Mouse (Mus musculus): Measurements from ENCODE around the gene Klhl30. TPM values are rescaled to one million over a fixed set of nuclear protein-coding genes. Genes with fewer than 3 reads are reported as not detected.

The Klhl30 gene
- polyA plus RNA-seq, 1 experiment from 2014 or later: 10.0 TPM

DNA sequence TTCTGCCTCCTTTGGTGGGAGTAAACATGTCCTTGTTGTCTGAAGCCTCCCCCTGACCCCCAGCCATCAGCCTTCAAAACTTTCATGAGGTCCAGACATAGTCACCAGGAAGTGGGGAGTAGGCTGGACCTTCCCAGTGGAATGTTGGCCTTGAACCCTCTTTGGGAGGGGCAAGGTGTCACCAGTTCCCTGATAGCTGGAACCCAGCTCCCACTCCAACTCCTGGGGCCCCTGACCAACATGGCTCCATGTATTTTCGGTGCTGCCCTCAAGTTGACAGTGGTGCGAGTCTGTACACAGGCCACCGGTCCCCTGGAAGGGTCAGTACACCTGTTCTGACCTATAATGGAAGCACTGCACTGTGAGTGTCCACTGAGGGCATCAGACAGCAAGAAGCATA lies 16.5 kb downstream of the Klhl30 start:
- no peak overlapping the region for H3K27ac ChIP-seq (replicated peaks; ENCODE audit: low read depth, low read length)
- no peak for DNase-seq (ENCODE audit: low spot score)
- H3K4me3 ChIP-seq (ENCODE audit: low read depth, low read length): no peak overlapping the region
- 0 out of 2 replicates have a peak overlapping the region, but pooled peaks have one; percentile 91 for H3K4me2 ChIP-seq (ENCODE audit: low read depth, low read length)
- ATAC-seq (ENCODE audit: low read depth): no peak
- 94% methylated on average over 3 of the region's 3 CpGs for WGBS
- no peaks in the 10 kb centered on the region for H3K27me3 ChIP-seq (replicated peaks; ENCODE audit: control insufficient read depth, insufficient read depth, low read length)
- no peaks in the 10 kb centered on the region for H3K9me3 ChIP-seq (ENCODE audit: control insufficient read depth, low read length)
- H3K36me3 ChIP-seq (ENCODE audit: control insufficient read depth, insufficient read depth, low read length): peaks cover 23% of the 10 kb centered on the region
- no peak overlapping the region for H3K9ac ChIP-seq (ENCODE audit: low read depth, low read length)
- peaks cover 4% of the 10 kb centered on the region; the same call in 1 of the 2 replicates for H3K4me1 ChIP-seq (ENCODE audit: control insufficient read depth, insufficient read depth, low read length)

DNA sequence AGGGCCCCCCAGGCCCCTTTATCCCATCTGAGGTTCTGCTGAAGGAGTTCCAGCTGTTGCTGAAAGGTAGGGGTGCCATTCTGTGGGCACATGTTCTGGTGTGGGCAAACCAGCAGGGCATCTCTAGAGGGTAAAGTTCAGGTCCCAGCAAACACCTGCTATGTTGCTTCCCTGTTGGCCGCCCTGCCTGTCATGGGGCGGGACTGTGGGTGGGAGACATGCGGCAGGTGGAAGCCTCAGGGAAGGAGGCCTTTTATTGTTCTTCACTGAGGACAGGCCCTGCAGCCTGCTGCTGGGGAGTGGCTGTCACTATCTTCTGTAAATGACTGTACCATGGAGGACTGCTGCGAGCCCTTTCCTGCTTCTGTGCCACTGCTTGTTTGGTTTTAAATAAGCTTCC lies 18.6 kb downstream of the Klhl30 start:
- H3K27ac ChIP-seq (replicated peaks; ENCODE audit: low read depth, low read length): no peak overlapping the region
- peaks cover 44% of the 10 kb centered on the region for H3K36me3 ChIP-seq (ENCODE audit: control insufficient read depth, insufficient read depth, low read length)
- no peak for ATAC-seq (ENCODE audit: low read depth)
- no peaks in the 10 kb centered on the region for H3K9me3 ChIP-seq (ENCODE audit: control insufficient read depth, low read length)
- no peak overlapping the region for H3K4me3 ChIP-seq (ENCODE audit: low read depth, low read length)
- H3K4me1 ChIP-seq (ENCODE audit: control insufficient read depth, insufficient read depth, low read length): peaks cover 4% of the 10 kb centered on the region; the same call in 1 of the 2 replicates
- 79% methylated on average over 4 of the region's 4 CpGs for WGBS
- H3K4me2 ChIP-seq (ENCODE audit: low read depth, low read length): no peak overlapping the region
- H3K9ac ChIP-seq (ENCODE audit: low read depth, low read length): no peak overlapping the region
- no peak for DNase-seq (ENCODE audit: low spot score)
- no peaks in the 10 kb centered on the region for H3K27me3 ChIP-seq (replicated peaks; ENCODE audit: control insufficient read depth, insufficient read depth, low read length)

DNA sequence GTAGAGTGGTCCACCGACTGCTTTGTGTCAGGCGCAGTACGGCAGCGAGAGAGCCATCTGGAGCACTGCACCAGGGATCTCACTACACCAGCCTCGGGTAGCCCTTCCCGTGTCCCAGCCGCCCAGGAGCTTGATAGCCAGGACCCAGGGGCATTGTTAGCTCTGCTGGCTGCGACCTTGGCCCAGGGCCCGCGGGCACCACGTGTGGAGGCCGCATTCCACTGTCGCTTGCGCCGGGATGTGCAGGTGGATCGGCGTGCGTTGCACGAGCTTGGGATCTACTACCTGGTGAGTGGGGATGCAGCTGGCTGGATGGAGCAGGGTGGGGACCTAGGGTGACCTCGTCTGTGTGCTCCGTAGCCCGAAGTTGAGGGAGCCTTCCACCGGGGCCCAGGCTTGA lies 19.2 kb downstream of the Klhl30 start:
- 89% methylated on average over 23 of the region's 23 CpGs for WGBS
- Histone ChIP-seq H3K36me3 (ENCODE audit: control insufficient read depth, insufficient read depth, low read length) (peaks cover 50% of the 10 kb centered on the region), H3K9ac (ENCODE audit: low read depth, low read length) (no peak overlapping the region)

DNA sequence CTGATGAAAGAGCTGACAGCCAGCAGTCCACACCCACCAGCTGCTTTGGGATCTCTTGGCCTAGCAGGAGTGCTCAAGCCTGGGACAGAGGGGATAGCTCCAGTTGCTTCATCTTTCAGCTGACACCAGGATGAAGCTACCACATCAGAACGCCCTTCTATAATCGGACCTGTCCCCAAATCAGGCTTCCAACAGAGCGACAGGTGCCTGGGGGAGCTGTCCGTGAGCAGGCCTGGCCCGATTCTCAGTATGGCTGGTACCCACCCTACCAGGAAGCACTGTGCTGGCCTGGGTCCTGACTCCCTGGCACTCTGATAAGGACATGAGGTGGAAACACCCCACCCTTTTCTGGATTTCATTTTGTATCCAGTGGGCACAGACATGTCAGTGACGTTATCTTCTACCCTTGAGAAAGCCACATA lies 22.6 kb downstream of the Klhl30 start:
- Histone ChIP-seq H3K4me2 (ENCODE audit: low read depth, low read length) (no peak overlapping the region), H3K4me3 (ENCODE audit: low read depth, low read length) (no peak overlapping the region), H3K27me3 (replicated peaks; ENCODE audit: control insufficient read depth, insufficient read depth, low read length) (no peaks in the 10 kb centered on the region), H3K9me3 (ENCODE audit: control insufficient read depth, low read length) (no peaks in the 10 kb centered on the region), H3K36me3 (ENCODE audit: control insufficient read depth, insufficient read depth, low read length) (peaks cover 84% of the 10 kb centered on the region), H3K9ac (ENCODE audit: low read depth, low read length) (no peak overlapping the region), H3K27ac (replicated peaks; ENCODE audit: low read depth, low read length) (no peak overlapping the region), H3K4me1 (ENCODE audit: control insufficient read depth, insufficient read depth, low read length) (no peaks in the 10 kb centered on the region)
- peak; percentile 18 for DNase-seq (ENCODE audit: low spot score)
- 76% methylated on average over 6 of the region's 6 CpGs for WGBS
- ATAC-seq (ENCODE audit: low read depth): no peak

More for the DNA sequence above, 19.2 kb downstream of the Klhl30 start:
- no peak for ATAC-seq (ENCODE audit: low read depth)
- no peak for DNase-seq (ENCODE audit: low spot score)
- no peaks in the 10 kb centered on the region for H3K9me3 ChIP-seq (ENCODE audit: control insufficient read depth, low read length)
- no peak overlapping the region for H3K4me3 ChIP-seq (ENCODE audit: low read depth, low read length)
- no peaks in the 10 kb centered on the region for H3K27me3 ChIP-seq (replicated peaks; ENCODE audit: control insufficient read depth, insufficient read depth, low read length)
- H3K4me1 ChIP-seq (ENCODE audit: control insufficient read depth, insufficient read depth, low read length): peaks cover 4% of the 10 kb centered on the region; the same call in 1 of the 2 replicates
- H3K4me2 ChIP-seq (ENCODE audit: low read depth, low read length): no peak overlapping the region
- H3K27ac ChIP-seq (replicated peaks; ENCODE audit: low read depth, low read length): no peak overlapping the region

DNA sequence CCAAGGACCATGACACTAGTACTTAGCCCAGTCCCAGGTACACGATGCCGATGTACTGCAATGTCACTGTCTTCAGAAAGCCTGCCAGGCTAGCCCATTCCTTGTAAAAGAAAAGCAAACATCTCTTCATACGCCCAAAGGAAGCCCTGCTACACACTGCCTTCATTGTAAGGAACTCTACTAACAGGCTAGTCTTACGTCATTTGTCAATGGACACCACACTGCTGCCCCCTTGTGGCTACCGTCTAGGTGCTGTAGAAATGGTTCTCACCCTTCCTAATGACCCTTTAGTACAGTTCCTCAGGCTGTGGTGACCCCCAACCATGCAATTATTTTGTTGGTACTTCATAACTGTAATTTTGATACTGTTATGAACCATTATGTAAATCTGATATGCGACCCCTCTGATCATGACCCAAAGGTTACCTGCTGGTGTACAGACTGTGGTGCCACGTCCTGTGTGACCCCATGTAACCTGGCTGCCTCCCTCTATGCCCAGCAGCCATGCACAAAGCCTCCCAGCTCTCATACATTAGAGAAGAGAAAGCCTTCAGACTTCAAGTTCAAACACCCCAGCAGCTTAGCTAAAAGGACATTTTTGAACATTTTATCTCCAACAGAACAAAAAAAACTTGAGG lies 29.8 kb downstream of the Klhl30 start:
- ATAC-seq (ENCODE audit: low read depth) (peak; percentile 20; the same call in 1 of the 2 replicates), DNase-seq (ENCODE audit: low spot score) (peak; percentile 84)
- H3K27ac ChIP-seq (replicated peaks; ENCODE audit: low read depth, low read length): no peak overlapping the region
- no peak overlapping the region for H3K9ac ChIP-seq (ENCODE audit: low read depth, low read length)
- H3K4me2 ChIP-seq (ENCODE audit: low read depth, low read length): no peak overlapping the region
- H3K4me3 ChIP-seq (ENCODE audit: low read depth, low read length): no peak overlapping the region
- H3K9me3 ChIP-seq (ENCODE audit: control insufficient read depth, low read length): no peaks in the 10 kb centered on the region
- WGBS: 53% methylated on average over 7 of the region's 7 CpGs
- peaks cover 94% of the 10 kb centered on the region for H3K36me3 ChIP-seq (ENCODE audit: control insufficient read depth, insufficient read depth, low read length)
- no peaks in the 10 kb centered on the region for H3K27me3 ChIP-seq (replicated peaks; ENCODE audit: control insufficient read depth, insufficient read depth, low read length)
- H3K4me1 ChIP-seq (ENCODE audit: control insufficient read depth, insufficient read depth, low read length): no peaks in the 10 kb centered on the region

DNA sequence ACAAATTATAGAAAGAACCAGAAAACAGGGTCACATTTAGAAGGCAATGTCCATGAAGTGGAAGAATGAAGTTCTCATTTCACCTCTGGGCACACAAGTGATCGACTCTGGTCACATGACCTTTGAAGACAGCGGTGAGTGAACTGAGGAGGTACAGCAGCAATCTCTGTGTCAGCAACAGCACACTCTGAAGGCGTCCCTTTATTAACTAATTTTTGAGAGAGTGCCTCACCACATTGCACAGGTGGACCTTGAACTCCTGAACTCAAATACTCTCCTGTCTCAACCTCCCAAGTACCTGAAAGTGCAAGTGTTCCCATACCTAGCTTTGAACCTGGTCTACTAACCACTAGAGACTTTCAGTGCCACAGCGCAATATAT lies 30.3 kb downstream of the Klhl30 start:
- no peak for ATAC-seq (ENCODE audit: low read depth)
- Histone ChIP-seq H3K27me3 (replicated peaks; ENCODE audit: control insufficient read depth, insufficient read depth, low read length) (no peaks in the 10 kb centered on the region), H3K36me3 (ENCODE audit: control insufficient read depth, insufficient read depth, low read length) (peaks cover 92% of the 10 kb centered on the region), H3K27ac (replicated peaks; ENCODE audit: low read depth, low read length) (no peak overlapping the region), H3K4me3 (ENCODE audit: low read depth, low read length) (no peak overlapping the region), H3K9me3 (ENCODE audit: control insufficient read depth, low read length) (no peaks in the 10 kb centered on the region), H3K4me2 (ENCODE audit: low read depth, low read length) (no peak overlapping the region), H3K4me1 (ENCODE audit: control insufficient read depth, insufficient read depth, low read length) (no peaks in the 10 kb centered on the region), H3K9ac (ENCODE audit: low read depth, low read length) (no peak overlapping the region)
- DNase-seq (ENCODE audit: low spot score): no peak
- WGBS: 94% methylated on average over 4 of the region's 4 CpGs

DNA sequence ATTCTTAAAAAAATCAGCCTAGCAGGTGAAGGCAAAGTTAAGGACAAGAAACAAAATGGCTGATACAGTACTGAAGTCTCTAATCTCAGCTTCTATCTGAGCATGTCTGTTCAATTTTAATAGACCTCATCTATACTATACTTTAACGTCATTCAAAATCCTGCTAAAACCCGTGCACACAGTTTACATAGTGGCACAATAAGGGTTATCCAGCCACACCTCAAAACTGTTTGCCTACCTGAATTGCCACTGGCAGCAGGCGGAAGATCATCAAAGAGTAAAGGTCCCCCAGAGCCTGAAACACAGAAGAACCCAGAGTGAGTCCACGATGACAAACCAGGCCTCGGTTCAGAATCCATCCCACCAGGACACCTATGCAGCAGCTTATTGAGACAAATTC lies 39.6 kb downstream of the Klhl30 start:
- Histone ChIP-seq H3K9me3 (ENCODE audit: control insufficient read depth, low read length) (no peaks in the 10 kb centered on the region), H3K4me2 (ENCODE audit: low read depth, low read length) (no peak overlapping the region), H3K36me3 (ENCODE audit: control insufficient read depth, insufficient read depth, low read length) (peaks cover 84% of the 10 kb centered on the region), H3K4me1 (ENCODE audit: control insufficient read depth, insufficient read depth, low read length) (no peaks in the 10 kb centered on the region), H3K27me3 (replicated peaks; ENCODE audit: control insufficient read depth, insufficient read depth, low read length) (no peaks in the 10 kb centered on the region), H3K27ac (replicated peaks; ENCODE audit: low read depth, low read length) (no peak overlapping the region), H3K4me3 (ENCODE audit: low read depth, low read length) (no peak overlapping the region), H3K9ac (ENCODE audit: low read depth, low read length) (no peak overlapping the region)
- no peak for DNase-seq (ENCODE audit: low spot score)
- ATAC-seq (ENCODE audit: low read depth): no peak
- WGBS: 97% methylated on average over 5 of the region's 5 CpGs

DNA sequence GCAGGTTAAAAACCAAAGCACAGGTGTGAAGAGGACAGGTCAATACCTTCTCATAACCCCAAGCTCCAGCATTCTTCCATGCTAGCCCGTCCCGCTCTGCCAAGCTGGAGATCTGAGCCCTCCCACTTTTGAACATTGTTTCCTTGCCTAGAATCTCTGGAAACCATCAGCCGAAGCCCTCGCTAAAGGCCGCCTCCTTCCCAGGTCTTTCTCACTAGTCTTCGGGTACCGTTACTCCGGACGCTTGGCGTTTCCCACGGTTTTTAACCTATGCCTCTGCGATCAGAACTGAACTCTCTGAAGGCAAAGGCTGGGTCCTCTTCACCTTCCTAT lies 47.1 kb downstream of the Klhl30 start:
- H3K4me3 ChIP-seq (ENCODE audit: low read depth, low read length): peak overlapping the region; percentile 94
- peak overlapping the region; percentile 95 for H3K9ac ChIP-seq (ENCODE audit: low read depth, low read length)
- peaks cover 15% of the 10 kb centered on the region for H3K4me1 ChIP-seq (ENCODE audit: control insufficient read depth, insufficient read depth, low read length)
- H3K27ac ChIP-seq (replicated peaks; ENCODE audit: low read depth, low read length): peak overlapping the region; percentile 88
- H3K9me3 ChIP-seq (ENCODE audit: control insufficient read depth, low read length): no peaks in the 10 kb centered on the region
- DNase-seq (ENCODE audit: low spot score): no peak
- H3K27me3 ChIP-seq (replicated peaks; ENCODE audit: control insufficient read depth, insufficient read depth, low read length): no peaks in the 10 kb centered on the region
- H3K36me3 ChIP-seq (ENCODE audit: control insufficient read depth, insufficient read depth, low read length): peaks cover 29% of the 10 kb centered on the region
- 0% methylated on average over 12 of the region's 12 CpGs for WGBS
- no peak for ATAC-seq (ENCODE audit: low read depth)
- H3K4me2 ChIP-seq (ENCODE audit: low read depth, low read length): peak overlapping the region; percentile 83
